Mouse (Mus musculus) forebrain, embryonic 14.5 days (tissue): ENCODE measurements around the gene Nt5dc2. TPM values are rescaled to one million over a fixed set of nuclear protein-coding genes. Genes with fewer than 3 reads are reported as not detected.

Source experiments
- ATAC-seq: fragments of 200-750 bp; cut with Nextera tagmentation; 2 replicates; pipeline ENCODE4 v1.8.0; 2017; ENCODE audit warnings: mild to moderate bottlenecking, moderate library complexity
- DNase-seq: peaks from one replicate; pipeline ENCODE4 v3.0.0-alpha.2; 2015; ENCODE audit warnings: low spot score
- H3K27ac ChIP-seq: fragments of 300-500 bp; sonication (generic); 2 replicates; pipeline ENCODE4 v1.5.1; 2014; ENCODE audit warnings: low read depth, mild to moderate bottlenecking, control low read depth, low read length, moderate library complexity
- H3K27me3 ChIP-seq: fragments of 300-500 bp; sonication (generic); replicated peaks from 2 replicates; pipeline ENCODE4 v1.6.1; 2014; ENCODE audit warnings: low read length, control low read depth, mixed read lengths; ENCODE audit not compliant: control insufficient read depth, insufficient read depth
- H3K36me3 ChIP-seq: fragments of 300-500 bp; sonication (generic); 2 replicates; pipeline ENCODE4 v1.6.1; 2014; ENCODE audit warnings: low read length, control low read depth; ENCODE audit not compliant: control insufficient read depth, insufficient read depth
- H3K4me1 ChIP-seq: fragments of 300-500 bp; sonication (generic); 2 replicates; pipeline ENCODE4 v1.6.1; 2014; ENCODE audit warnings: antibody characterized with exemption, low read length, control low read depth; ENCODE audit not compliant: control insufficient read depth, insufficient read depth
- H3K4me2 ChIP-seq: fragments of 300-500 bp; sonication (generic); 2 replicates; pipeline ENCODE4 v1.6.1; 2014; ENCODE audit warnings: mild to moderate bottlenecking, control low read depth, low read length
- H3K4me3 ChIP-seq: fragments of 300-500 bp; sonication (generic); 2 replicates; pipeline ENCODE4 v1.5.1; 2014; ENCODE audit warnings: low read depth, low read length, control low read depth
- H3K9ac ChIP-seq: fragments of 300-500 bp; sonication (generic); 2 replicates; pipeline ENCODE4 v1.6.1; 2014; ENCODE audit warnings: mild to moderate bottlenecking, low read length, control low read depth, moderate library complexity
- H3K9me3 ChIP-seq: fragments of 300-500 bp; sonication (generic); replicated peaks from 2 replicates; pipeline ENCODE4 v1.6.1; 2016; ENCODE audit warnings: low read length, control low read depth, mixed read lengths; ENCODE audit not compliant: control insufficient read depth
- WGBS: fragments of 180-500 bp; shearing (Covaris S2); extraction: QIAGEN DNeasy Blood & Tissue Kit; methylation state at CpG from one replicate; pipeline ENCODE4 v1.1.7; 2014; 5-methylcytosine and 5-hydroxymethylcytosine counted together
- polyA plus RNA-seq: library from polyadenylated mRNA; unstranded; fragments of >200 nt; fragmentation: Nextera tagmentation; extraction: Ambion mirVana; gene quantifications from 2 replicates; pipeline ENCODE4 v1.2.1, GENCODE M21; 2014

The Nt5dc2 gene
- polyA plus RNA-seq, 1 experiment from 2014 or later, result 288 TPM

GRCm38 (mm10) chr14:31184195-31184594, 53.3 kb downstream of the Nt5dc2 start:
- WGBS, result 95% methylated on average over 12 of the region's 12 CpGs
- Histone ChIP-seq H3K27ac (no peak overlapping the region), H3K36me3 (peaks cover 100% of the 10 kb centered on the region), H3K4me2 (no peak overlapping the region), H3K27me3 (no peaks in the 10 kb centered on the region), H3K9me3 (no peaks in the 10 kb centered on the region), H3K4me1 (no peaks in the 10 kb centered on the region), H3K4me3 (no peak overlapping the region), H3K9ac (no peak overlapping the region)
- DNase-seq (no peak), ATAC-seq (no peak)

- Histone ChIP-seq H3K27ac (no peak overlapping the region), H3K4me1 (no peaks in the 10 kb centered on the region), H3K27me3 (no peaks in the 10 kb centered on the region), H3K9me3 (no peaks in the 10 kb centered on the region), H3K36me3 (peaks cover 100% of the 10 kb centered on the region), H3K4me2 (no peak overlapping the region), H3K9ac (no peak overlapping the region), H3K4me3 (no peak overlapping the region)
- DNase-seq, result no peak
- 90% methylated on average over 4 of the region's 4 CpGs for WGBS
- no peak for ATAC-seq
Observed at GRCm38 (mm10) chr14:31186656-31187055, 55.8 kb downstream of the Nt5dc2 start.

Other genes with a start within 250 kb of the Nt5dc2 start
- gene Itih4, start 244.6 kb upstream of the Nt5dc2 start, polyA plus RNA-seq, result not detected in 2 replicates
- 0.19 and 0.62 TPM in 2 replicates for gene Itih3, start 207.3 kb upstream of the Nt5dc2 start, polyA plus RNA-seq
- gene Itih1, start 187.8 kb upstream of the Nt5dc2 start, polyA plus RNA-seq, result not detected in 2 replicates
- 11.2 and 15.0 TPM in 2 replicates for gene Nek4, start 179.7 kb upstream of the Nt5dc2 start, polyA plus RNA-seq
- gene Glt8d1, start 129.7 kb upstream of the Nt5dc2 start, polyA plus RNA-seq, result 55.9 and 56.0 TPM in 2 replicates
- gene Spcs1, start 129.4 kb upstream of the Nt5dc2 start, polyA plus RNA-seq, result 315 and 338 TPM in 2 replicates
- gene Pbrm1, start 111.9 kb upstream of the Nt5dc2 start, polyA plus RNA-seq, result 103 and 125 TPM in 2 replicates
- gene Gnl3, start 111.9 kb upstream of the Nt5dc2 start, polyA plus RNA-seq, result 63.3 and 65.1 TPM in 2 replicates
- gene Smim4, start 2.1 kb upstream of the Nt5dc2 start, polyA plus RNA-seq, result 72.1 and 93.8 TPM in 2 replicates
- gene Stab1, start 37.6 kb downstream of the Nt5dc2 start, polyA plus RNA-seq, result 21.8 and 22.1 TPM in 2 replicates
- gene Tnnc1, start 77.3 kb downstream of the Nt5dc2 start, polyA plus RNA-seq, result 1.2 and 1.3 TPM in 2 replicates
- gene Nisch, start 85.9 kb downstream of the Nt5dc2 start, polyA plus RNA-seq, result 217 and 277 TPM in 2 replicates
- gene Sema3g, start 86.8 kb downstream of the Nt5dc2 start, polyA plus RNA-seq, result 0.23 and 0.25 TPM in 2 replicates
- gene Phf7, start 120.3 kb downstream of the Nt5dc2 start, polyA plus RNA-seq, result 11.6 and 13.2 TPM in 2 replicates
- 93.9 and 105 TPM in 2 replicates for gene Bap1, start 120.4 kb downstream of the Nt5dc2 start, polyA plus RNA-seq
- gene Dnah1, start 192.8 kb downstream of the Nt5dc2 start, polyA plus RNA-seq, result 3.8 and 4.2 TPM in 2 replicates
- gene Capn7, start 205.6 kb downstream of the Nt5dc2 start, polyA plus RNA-seq, result 61.9 and 69.2 TPM in 2 replicates